Comparison of ENCODE assay signal across 9 mouse cellular contexts in genomic region chr16:35061017-35061416, GRCm38 (mm10). TPM values are rescaled to one million over a fixed set of nuclear protein-coding genes. Genes with fewer than 3 reads are reported as not detected.
A peak's percentile ranks its signal among the peaks of the same experiment; 100 is the strongest.
DNase-seq lines count a peak whose midpoint lies in the region; ATAC-seq lines count a peak whose summit lies in the region.
"Had no signal": no experiment of that assay in that cellular context is flagged by ENCODE, and none has a peak within 500 bp of the region (broad histone marks: within the 10 kb centered on the region; RNA-seq: fewer than 3 reads in every experiment).

No protein-coding gene starts in this region.

- no peak overlapping the region for H3K4me2 ChIP-seq in forebrain, embryonic 14.5 days (ENCODE audit: low read length)
- H3K4me2 ChIP-seq in forebrain, embryonic 12.5 days = no peak overlapping the region
- no peak overlapping the region for H3K4me2 ChIP-seq in forebrain, embryonic 16.5 days (ENCODE audit: low read length)

- no peak overlapping the region for H3K4me3 ChIP-seq in forebrain, embryonic 14.5 days (ENCODE audit: low read depth, low read length)
- H3K4me3 ChIP-seq in forebrain, embryonic 12.5 days (replicated peaks) = no peak overlapping the region
- H3K4me3 ChIP-seq in forebrain, embryonic 16.5 days (replicated peaks; ENCODE audit: low read length) = no peak overlapping the region

- H3K9me3 ChIP-seq in forebrain, embryonic 14.5 days (replicated peaks; ENCODE audit: control insufficient read depth, low read length) = no peaks in the 10 kb centered on the region
- H3K9me3 ChIP-seq in forebrain, embryonic 12.5 days = no peaks in the 10 kb centered on the region
- no peaks in the 10 kb centered on the region for H3K9me3 ChIP-seq in forebrain, embryonic 16.5 days (ENCODE audit: control insufficient read depth, low read length)

- H3K27me3 ChIP-seq in forebrain, embryonic 14.5 days (replicated peaks; ENCODE audit: control insufficient read depth, insufficient read depth, low read length) = no peaks in the 10 kb centered on the region
- no peaks in the 10 kb centered on the region for H3K27me3 ChIP-seq in forebrain, embryonic 12.5 days
- no peaks in the 10 kb centered on the region for H3K27me3 ChIP-seq in forebrain, embryonic 16.5 days (replicated peaks; ENCODE audit: control insufficient read depth, insufficient read depth, low read length)

- ATAC-seq in forebrain, embryonic 14.5 days = no peak
- no peak for ATAC-seq in forebrain, embryonic 12.5 days (ENCODE audit: low FRiP score)
- 0 out of 2 replicates have a peak, but pooled peaks have one; percentile 50 for ATAC-seq in forebrain, embryonic 16.5 days

- H3K4me1 ChIP-seq in forebrain, embryonic 14.5 days (ENCODE audit: control insufficient read depth, insufficient read depth, low read length) = no peaks in the 10 kb centered on the region
- peaks cover 3% of the 10 kb centered on the region for H3K4me1 ChIP-seq in forebrain, embryonic 12.5 days
- H3K4me1 ChIP-seq in forebrain, embryonic 16.5 days (replicated peaks; ENCODE audit: control insufficient read depth, insufficient read depth, low read length) = no peaks in the 10 kb centered on the region

- no peak overlapping the region for H3K9ac ChIP-seq in forebrain, embryonic 14.5 days (ENCODE audit: low read length)
- no peak overlapping the region for H3K9ac ChIP-seq in forebrain, embryonic 12.5 days
- H3K9ac ChIP-seq in forebrain, embryonic 16.5 days (replicated peaks; ENCODE audit: low read depth, low read length) = no peak overlapping the region

- 0 out of 2 replicates have a peak, but pooled peaks cover 8% of the 10 kb centered on the region for H3K36me3 ChIP-seq in forebrain, embryonic 14.5 days (ENCODE audit: control insufficient read depth, insufficient read depth, low read length)
- peaks cover 7% of the 10 kb centered on the region; the same call in 1 of the 2 replicates for H3K36me3 ChIP-seq in forebrain, embryonic 12.5 days (replicated peaks)
- H3K36me3 ChIP-seq in forebrain, embryonic 16.5 days (ENCODE audit: control insufficient read depth, insufficient read depth) = no peaks in the 10 kb centered on the region

- H3K27ac ChIP-seq in forebrain, embryonic 14.5 days (ENCODE audit: low read depth, low read length) = no peak overlapping the region
- H3K27ac ChIP-seq in forebrain, embryonic 12.5 days = no peak overlapping the region
- H3K27ac ChIP-seq in forebrain, embryonic 16.5 days (ENCODE audit: low read length) = no peak overlapping the region

- peak; percentile 51 for DNase-seq in forebrain, embryonic 14.5 days (ENCODE audit: low spot score)
- peak; percentile 26 to 33 for DNase-seq in layer of hippocampus, postnatal 14 days (ENCODE audit: low spot score in 2 of 2)
- DNase-seq in layer of hippocampus, postnatal 36 days = no peak
- DNase-seq in A20 (ENCODE audit: low read depth, low spot score) = peak; percentile 33
- no peak for DNase-seq in ovary, postnatal 10 days (ENCODE audit: low spot score)
- no peak for DNase-seq in kidney, adult 9 months
- DNase-seq: liver had no signal

- 52% methylated on average over 2 of the region's 2 CpGs for WGBS in forebrain, embryonic 14.5 days
- WGBS in forebrain, embryonic 12.5 days = 58% methylated on average over 2 of the region's 2 CpGs
- WGBS in forebrain, embryonic 16.5 days = 52% methylated on average over 2 of the region's 2 CpGs

RNA-seq across cellular contexts. Expression of gene Hacd2, which starts 38.8 kb away (rescaled TPM):
- 19.8 and 32.1 TPM in 2 replicates for polyA plus RNA-seq in forebrain, embryonic 14.5 days (2014; fragmentation: Nextera tagmentation; extraction: Ambion mirVana)
- 42.6 and 44.0 TPM in 2 replicates for polyA plus RNA-seq in forebrain, embryonic 12.5 days (2016; fragmentation: Nextera tagmentation; extraction: Ambion mirVana)
- 10 to 100 TPM; 41.0 to 45.5 TPM for total RNA-seq in layer of hippocampus, postnatal 14 days (2021)
- total RNA-seq in layer of hippocampus, postnatal 36 days (2021) = 10 to 100 TPM; 31.3 to 38.2 TPM
- polyA plus RNA-seq in forebrain, embryonic 16.5 days (2015; fragmentation: Nextera tagmentation; extraction: Ambion mirVana) = 39.1 and 39.8 TPM in 2 replicates

Comparison
In these comparisons a context has a peak if more than half of its experiments do, and no peak if none do; other contexts are left out.
1. DNase-seq: peak in forebrain, embryonic 14.5 days (single experiment), layer of hippocampus, postnatal 14 days (2 of 2) and A20 (single experiment); none in layer of hippocampus, postnatal 36 days (0 of 2), ovary, postnatal 10 days (single experiment) and kidney, adult 9 months (single experiment).